Mouse (Mus musculus) 3134 (cell line): ENCODE data around the gene Tmem63c.

Experiments used
- DNase-seq: peaks from one replicate; pipeline ENCODE4 v3.0.0-alpha.2; 2011; ENCODE audit warnings: low spot score; ENCODE audit not compliant: insufficient read length; ENCODE audit errors: extremely low read depth

The Tmem63c gene

DNA sequence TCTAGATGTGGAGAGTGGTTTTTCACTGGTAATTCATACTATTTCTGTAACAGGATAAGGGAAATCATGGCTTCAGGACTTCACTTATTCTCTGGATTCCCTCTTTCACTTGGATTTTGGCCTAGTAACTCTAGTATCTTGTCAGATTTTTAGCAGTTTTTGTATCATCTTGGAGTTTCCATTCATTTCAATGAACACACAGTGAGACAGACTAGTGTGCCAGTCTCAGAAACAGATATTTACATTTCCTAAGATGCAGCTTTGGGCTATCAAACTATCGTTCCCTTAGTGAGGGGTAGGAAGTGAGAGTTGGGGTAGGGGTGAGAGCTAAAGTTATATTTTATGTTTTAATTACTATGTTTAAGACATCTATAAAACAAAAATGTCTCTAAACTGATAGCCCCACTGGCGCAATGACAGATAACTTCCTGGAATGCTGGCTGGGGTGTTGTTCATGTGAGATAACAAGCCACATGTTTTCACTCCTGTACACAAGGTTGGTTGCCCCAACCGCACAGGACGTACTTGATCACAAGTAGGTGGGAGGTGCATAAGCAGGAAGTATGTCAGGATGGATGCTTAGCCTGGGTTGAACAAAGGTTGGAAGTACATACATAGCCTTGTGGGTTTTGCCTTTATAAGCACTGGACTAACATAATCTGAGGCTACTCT, 100.9 kb downstream of the Tmem63c start:
- no peak for DNase-seq

DNA sequence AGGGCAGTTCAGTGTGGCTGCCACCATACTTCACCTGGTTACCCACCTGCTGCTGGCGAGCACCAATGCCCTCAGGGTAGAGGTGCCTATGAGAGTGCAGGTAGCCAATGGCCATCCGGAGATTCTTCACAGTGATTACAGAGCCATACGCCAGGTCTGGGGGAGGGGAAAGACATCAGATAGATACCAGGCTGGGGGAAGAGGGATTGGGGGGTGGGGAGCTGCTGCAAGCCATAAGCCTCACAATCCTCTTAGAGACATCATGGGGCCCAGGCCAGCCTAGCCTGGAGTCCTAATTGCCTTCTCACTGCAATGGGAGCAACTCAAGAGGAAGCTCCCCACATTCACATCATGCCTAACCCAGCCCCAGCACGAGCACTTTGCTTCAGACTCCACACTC, 106.1 kb downstream of the Tmem63c start:
- DNase-seq, result no peak

DNA sequence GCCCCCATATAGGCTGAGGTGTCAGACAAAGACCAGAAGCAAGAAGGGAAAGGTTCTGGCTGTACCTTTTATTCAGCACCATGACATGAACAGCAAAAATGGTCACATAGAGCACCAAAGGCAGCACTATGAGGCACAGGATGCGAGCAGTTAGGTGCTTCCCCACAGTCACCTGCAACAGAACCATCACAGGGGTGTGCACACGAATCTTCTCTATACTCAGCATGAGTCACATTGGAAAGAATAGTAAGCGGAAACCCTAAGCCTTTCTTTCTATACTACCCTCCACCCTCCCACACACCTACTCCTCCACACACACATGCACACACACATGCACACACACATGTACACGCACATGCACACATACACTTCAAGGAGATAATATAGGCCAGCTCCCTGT, 109.1 kb downstream of the Tmem63c start:
- DNase-seq, result no peak

DNA sequence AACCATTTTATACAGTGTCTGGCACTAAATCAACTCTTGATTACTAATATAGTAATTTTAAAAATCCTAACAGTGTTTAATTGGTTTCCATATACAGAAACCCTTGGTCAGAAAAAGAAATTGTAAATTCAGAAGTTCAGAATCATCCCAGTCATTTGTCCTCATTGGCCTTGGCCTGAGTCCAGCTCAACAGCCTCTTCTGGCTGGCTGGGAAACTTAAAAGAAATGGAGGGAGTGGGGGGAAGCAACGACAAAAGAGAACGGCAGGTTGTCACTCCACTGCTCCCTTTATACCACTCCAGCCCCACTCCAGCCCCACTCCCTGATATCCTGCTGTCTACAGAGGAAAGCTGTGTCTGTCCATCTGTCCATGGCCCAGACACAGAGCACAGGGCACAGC, 110.0 kb downstream of the Tmem63c start:
- DNase-seq, result no peak

DNA sequence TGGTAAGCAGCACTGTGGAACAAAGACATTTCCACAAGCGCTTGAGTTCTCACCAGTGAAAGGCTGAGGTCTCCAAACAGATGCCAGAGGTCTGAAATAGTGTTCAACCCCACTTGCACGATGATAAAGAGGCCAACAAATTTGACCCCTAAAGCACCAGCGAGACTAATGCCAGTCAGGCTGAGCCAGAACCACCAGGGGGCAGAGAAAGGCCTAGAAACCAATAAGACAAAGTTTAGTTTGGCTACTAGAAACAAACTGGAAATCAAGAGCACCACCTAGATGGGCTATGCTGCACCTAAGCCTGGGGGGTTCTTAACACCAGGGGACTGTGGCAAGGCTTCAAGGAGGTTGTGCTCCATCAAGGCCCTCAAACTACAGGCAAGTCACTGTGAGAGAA, 110.5 kb downstream of the Tmem63c start:
- no peak for DNase-seq

DNA sequence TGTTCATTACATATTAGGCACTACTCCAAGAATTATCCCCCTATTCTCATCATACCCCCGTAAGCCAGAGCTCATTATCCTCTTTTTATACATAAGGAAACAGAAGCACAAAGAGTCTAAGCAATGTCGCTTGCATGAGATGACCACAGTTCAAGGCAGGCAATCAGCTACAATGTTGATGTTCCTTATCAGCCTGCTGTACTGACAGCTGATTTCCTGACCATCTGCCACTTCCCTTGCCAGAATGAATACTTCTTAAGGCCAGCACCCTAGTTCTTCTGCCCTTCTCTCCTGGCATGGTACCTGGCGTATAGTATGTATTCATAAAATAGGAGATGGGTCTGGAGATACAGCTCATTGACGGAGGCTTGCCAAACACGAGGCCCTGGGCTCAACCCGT, 111.1 kb downstream of the Tmem63c start:
- no peak for DNase-seq

DNA sequence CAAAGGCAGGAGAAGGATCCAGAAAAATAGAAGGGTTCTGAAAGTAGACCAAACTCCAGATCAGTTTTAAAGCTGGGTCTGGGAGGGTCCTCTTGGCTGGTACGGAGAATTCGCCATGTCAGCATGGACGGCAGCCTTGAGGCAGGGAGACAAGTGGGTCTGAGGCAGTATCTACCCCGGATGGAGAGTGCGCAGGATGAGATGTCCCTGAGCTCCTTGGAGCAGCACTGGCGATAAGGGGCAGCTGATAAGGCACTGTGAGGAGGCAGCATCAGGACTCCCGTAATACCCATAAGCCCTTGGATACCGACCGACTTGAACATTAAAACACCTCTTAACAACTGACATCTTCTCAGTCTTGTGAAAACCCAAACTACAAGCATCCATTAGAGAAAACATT, 111.6 kb downstream of the Tmem63c start:
- DNase-seq, result no peak

DNA sequence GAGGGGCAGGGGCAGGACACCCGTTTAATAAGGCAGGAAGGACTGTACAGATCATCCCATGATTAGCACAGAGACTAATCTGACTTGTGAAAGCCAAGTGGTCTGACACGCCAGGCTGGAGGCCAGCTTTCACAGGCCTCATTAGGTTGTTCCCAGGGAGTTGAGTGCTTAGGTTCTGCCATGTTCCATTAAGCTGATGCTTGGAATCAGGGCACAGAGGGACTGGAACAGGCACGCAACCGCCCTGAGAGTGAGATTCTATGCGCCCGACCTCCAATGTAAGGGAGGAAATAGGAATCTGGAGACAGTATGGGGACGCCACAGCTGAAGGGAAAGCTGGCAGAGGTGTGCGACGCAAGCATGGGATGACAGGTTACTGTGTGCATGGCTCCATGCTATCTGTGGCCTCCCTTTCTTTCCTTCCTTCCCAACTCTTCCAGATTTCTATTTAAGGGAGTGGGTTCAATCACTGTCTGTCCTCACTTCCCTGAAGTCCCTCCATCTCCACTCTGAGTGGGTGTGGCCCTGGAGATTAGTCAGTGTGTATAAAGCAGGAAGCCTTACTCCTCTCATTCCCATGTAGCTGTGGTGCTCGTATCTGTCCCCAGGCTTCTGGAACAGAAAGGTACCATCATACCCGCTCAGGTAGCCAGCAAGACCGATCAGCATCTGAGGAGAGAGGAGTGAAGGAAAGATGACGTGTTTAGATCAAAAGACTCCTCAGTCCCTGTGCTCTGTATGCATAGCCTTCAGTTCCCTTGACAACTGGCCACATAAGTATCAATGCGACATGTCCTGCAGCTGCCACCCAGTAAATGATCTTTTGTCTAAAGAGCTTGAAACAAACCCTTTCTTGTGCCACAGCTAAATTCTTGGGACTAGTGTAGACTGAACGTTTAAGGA, 116.5 kb downstream of the Tmem63c start:
- DNase-seq, result no peak

DNA sequence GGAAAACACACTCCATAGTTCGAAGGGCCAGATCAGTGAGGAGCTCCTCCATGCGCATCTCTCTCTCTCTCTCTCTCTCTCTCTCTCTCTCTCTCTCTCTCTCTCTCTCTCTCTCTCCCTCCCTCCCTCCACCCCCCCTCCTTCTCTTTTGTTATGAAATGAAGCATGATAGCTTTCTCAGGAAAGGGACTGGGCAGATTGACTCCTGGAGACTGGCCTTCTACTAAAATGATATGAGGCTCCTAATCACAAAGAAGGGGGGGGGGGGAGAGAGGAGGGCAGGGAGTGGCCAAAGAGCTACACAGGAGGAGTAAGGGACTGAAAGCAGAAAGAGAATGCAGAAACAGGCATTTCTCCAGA, 117.2 kb downstream of the Tmem63c start:
- DNase-seq, result no peak

DNA sequence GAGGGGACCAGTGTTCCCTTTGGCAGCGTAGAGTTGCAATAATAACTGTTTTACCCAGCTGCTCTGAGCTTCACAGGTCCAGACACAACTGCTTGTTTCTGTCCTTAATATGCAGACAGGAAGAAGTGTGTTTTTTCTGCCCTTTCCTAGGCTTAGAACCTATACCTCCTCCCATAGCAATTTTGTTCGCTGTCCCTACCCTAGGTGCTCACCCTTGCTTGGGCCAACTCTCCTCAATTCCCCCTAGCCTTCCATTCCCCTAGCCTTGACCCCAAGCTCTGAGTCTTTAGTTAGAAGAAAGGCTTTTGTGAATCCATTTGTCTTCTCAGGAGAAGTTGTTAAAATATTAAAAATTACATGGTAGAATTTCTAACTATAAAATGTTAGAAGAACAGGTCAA, 117.6 kb downstream of the Tmem63c start:
- no peak for DNase-seq
